Mouse (Mus musculus) lung, embryonic 14.5 days (tissue): ENCODE data around the gene Pla2g12a. TPM values are rescaled to one million over a fixed set of nuclear protein-coding genes. Genes with fewer than 3 reads are reported as not detected.

Experiments used
- ATAC-seq: fragments of 200-750 bp; cut with Nextera tagmentation; 2 replicates; pipeline ENCODE4 v1.8.0; 2017; ENCODE audit warnings: mild to moderate bottlenecking, moderate TSS enrichment, moderate library complexity; ENCODE audit not compliant: insufficient read depth
- DNase-seq: peaks from one replicate; pipeline ENCODE4 v3.0.0-alpha.2; 2015
- H3K27ac ChIP-seq: fragments of 300-500 bp; sonication (generic); 2 replicates; pipeline ENCODE4 v1.5.1; 2014; ENCODE audit warnings: low read depth, mild to moderate bottlenecking, moderate library complexity
- H3K27me3 ChIP-seq: fragments of 300-500 bp; sonication (generic); 2 replicates; pipeline ENCODE4 v1.6.1; 2014; ENCODE audit warnings: low read length, control low read depth; ENCODE audit not compliant: insufficient read depth
- H3K36me3 ChIP-seq: fragments of 300-500 bp; sonication (generic); 2 replicates; pipeline ENCODE4 v1.6.1; 2014; ENCODE audit warnings: control low read depth; ENCODE audit not compliant: insufficient read depth
- H3K4me1 ChIP-seq: fragments of 300-500 bp; sonication (generic); 2 replicates; pipeline ENCODE4 v1.6.1; 2014; ENCODE audit warnings: antibody characterized with exemption, control low read depth; ENCODE audit not compliant: insufficient read depth
- H3K4me2 ChIP-seq: fragments of 300-500 bp; sonication (generic); 2 replicates; pipeline ENCODE4 v1.6.1; 2014; ENCODE audit warnings: mild to moderate bottlenecking
- H3K4me3 ChIP-seq: fragments of 300-500 bp; sonication (generic); 2 replicates; pipeline ENCODE4 v1.5.1; 2014; ENCODE audit warnings: low read depth, low read length
- H3K9ac ChIP-seq: fragments of 300-500 bp; sonication (generic); 2 replicates; pipeline ENCODE4 v1.6.1; 2014
- H3K9me3 ChIP-seq: fragments of 300-500 bp; sonication (generic); 2 replicates; pipeline ENCODE4 v1.6.1; 2016; ENCODE audit warnings: low read depth, low read length, control low read depth
- CTCF ChIP-seq: IDR thresholded peaks from 2 replicates; pipeline ENCODE4 v1.5.1; 2016; ENCODE audit warnings: antibody characterized with exemption, low read depth
- WGBS: fragments of 180-500 bp; shearing (Covaris S2); extraction: QIAGEN DNeasy Blood & Tissue Kit; methylation state at CpG from one replicate; pipeline ENCODE4 v1.1.7; 2014; 5-methylcytosine and 5-hydroxymethylcytosine counted together
- polyA plus RNA-seq: library from polyadenylated mRNA; unstranded; fragments of >200 nt; fragmentation: Nextera tagmentation; extraction: Ambion mirVana; gene quantifications from 2 replicates; pipeline ENCODE4 v1.2.1, GENCODE M21; 2014

Pla2g12a gene
- polyA plus RNA-seq, 1 experiment from 2014 or later: 36.4 TPM

- no peak for TF ChIP-seq CTCF
- Histone ChIP-seq H3K4me2 (no peak overlapping the region), H3K4me1 (no peaks in the 10 kb centered on the region), H3K27me3 (no peaks in the 10 kb centered on the region), H3K9ac (no peak overlapping the region), H3K4me3 (no peak overlapping the region), H3K27ac (no peak overlapping the region), H3K36me3 (no peaks in the 10 kb centered on the region), H3K9me3 (no peaks in the 10 kb centered on the region)
- ATAC-seq: no peak
- DNase-seq: no peak
- 69% methylated on average over 2 of the region's 2 CpGs for WGBS
These were observed 32.5 kb upstream of the Pla2g12a start for GRCm38 (mm10) chr3:129845868-129846267.

DNA sequence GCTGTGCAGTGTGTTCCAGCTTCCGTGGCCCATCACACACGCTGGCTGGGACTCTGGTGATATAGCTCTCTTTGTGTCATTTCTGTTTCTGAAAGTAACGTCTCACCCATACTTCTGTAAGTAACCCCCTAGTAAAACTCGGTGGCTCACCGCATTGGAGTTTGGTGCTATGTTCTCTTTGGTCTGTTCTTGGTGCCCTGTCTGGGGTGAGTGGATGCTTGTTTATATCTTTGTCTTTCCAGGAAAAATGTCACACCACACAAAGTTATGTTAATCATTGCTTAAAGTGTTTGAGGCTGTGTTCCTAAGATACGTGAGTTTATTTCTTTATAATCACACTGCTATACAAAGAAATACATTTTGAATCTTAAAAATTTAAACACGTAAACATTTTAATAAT is 31.6 kb upstream of the Pla2g12a start:
- 78% methylated on average over 7 of the region's 7 CpGs for WGBS
- no peak overlapping the region for H3K4me2 ChIP-seq
- DNase-seq (no peak), ATAC-seq (no peak)
- no peak overlapping the region for H3K27ac ChIP-seq
- no peak overlapping the region for H3K4me3 ChIP-seq
- no peak for TF ChIP-seq CTCF
- H3K9me3 ChIP-seq: no peaks in the 10 kb centered on the region
- H3K4me1 ChIP-seq: no peaks in the 10 kb centered on the region
- no peaks in the 10 kb centered on the region for H3K27me3 ChIP-seq
- no peak overlapping the region for H3K9ac ChIP-seq
- no peaks in the 10 kb centered on the region for H3K36me3 ChIP-seq

DNA sequence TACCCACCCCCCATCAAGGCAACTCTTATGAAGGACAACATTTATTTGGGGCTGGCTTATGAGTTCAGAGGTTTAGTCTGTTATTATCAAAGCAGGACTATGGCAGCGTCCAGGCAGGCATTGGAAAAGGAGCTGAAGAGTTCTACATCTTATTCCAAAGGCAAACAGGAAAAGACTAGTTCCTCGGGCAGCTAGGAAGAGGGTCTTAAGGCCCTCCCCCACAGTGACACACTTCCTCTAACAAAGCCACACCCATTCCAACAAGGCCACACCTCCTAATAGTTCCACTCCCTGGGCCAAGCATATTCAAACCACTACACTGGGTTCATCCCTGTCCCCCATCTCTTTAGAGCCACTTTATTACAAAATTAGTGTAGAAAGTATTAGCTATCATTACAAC is 15.8 kb upstream of the Pla2g12a start:
- Histone ChIP-seq H3K4me3 (no peak overlapping the region), H3K36me3 (no peaks in the 10 kb centered on the region), H3K27ac (no peak overlapping the region), H3K9ac (no peak overlapping the region), H3K9me3 (no peaks in the 10 kb centered on the region), H3K27me3 (no peaks in the 10 kb centered on the region), H3K4me1 (no peaks in the 10 kb centered on the region), H3K4me2 (no peak overlapping the region)
- no peak for ATAC-seq
- 69% methylated on average over 2 of the region's 2 CpGs for WGBS
- no peak for TF ChIP-seq CTCF
- no peak for DNase-seq

GRCm38 (mm10) chr3:129863698-129864097 is 14.7 kb upstream of the Pla2g12a start:
- WGBS: 40% methylated on average over 14 of the region's 14 CpGs
- Histone ChIP-seq H3K4me1 (no peaks in the 10 kb centered on the region), H3K36me3 (no peaks in the 10 kb centered on the region), H3K4me3 (no peak overlapping the region), H3K27ac (no peak overlapping the region), H3K9me3 (no peaks in the 10 kb centered on the region), H3K27me3 (no peaks in the 10 kb centered on the region), H3K4me2 (no peak overlapping the region), H3K9ac (no peak overlapping the region)
- DNase-seq: peak; percentile 44
- TF ChIP-seq CTCF: peak; percentile 69
- no peak for ATAC-seq

- no peak for DNase-seq
These were observed 1.1 kb upstream of the Pla2g12a start for GRCm38 (mm10) chr3:129877327-129877726.

DNA sequence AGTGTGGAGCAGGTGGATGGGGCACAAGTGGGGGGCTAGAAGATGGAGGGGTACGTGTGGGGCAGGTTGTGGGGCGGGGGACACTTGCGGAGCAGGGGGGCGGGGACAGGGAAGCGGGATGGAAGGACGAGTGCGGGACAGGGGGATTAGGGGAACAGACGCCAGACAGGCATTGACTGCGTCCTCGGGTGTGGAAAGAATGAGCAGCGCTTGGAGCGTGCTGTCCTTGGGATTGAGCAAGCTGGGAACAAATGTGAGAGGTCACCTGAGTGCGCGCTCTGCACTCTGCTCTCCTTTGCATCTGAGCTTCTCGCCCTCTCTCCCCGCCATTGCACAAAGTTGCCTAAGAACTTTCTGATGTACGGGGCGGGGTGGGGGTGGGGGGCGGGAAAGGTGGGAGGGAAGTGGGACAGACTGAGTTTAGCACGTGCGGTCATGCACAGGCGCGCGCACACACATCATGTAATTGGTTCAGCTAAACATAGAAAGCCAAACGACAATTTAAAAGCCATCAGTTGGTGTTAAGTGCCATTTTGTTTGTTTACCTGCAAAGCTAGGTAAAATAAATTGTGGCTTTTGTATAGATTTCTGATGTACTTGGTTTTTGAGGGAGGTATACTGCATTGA is 838 bp downstream of the Pla2g12a start:
- no peaks in the 10 kb centered on the region for H3K9me3 ChIP-seq
- under 1% methylated on average over 25 of the region's 25 CpGs for WGBS
- peak; percentile 66 for ATAC-seq
- no peak for TF ChIP-seq CTCF
- peak overlapping the region; percentile 87 for H3K4me2 ChIP-seq
- no peaks in the 10 kb centered on the region for H3K27me3 ChIP-seq
- no peaks in the 10 kb centered on the region for H3K4me1 ChIP-seq
- DNase-seq: peak; percentile 66
- peak overlapping the region; percentile 65 for H3K9ac ChIP-seq
- H3K4me3 ChIP-seq: peak overlapping the region; percentile 64
- peak overlapping the region; percentile 60; the same call in 1 of the 2 replicates for H3K27ac ChIP-seq
- no peaks in the 10 kb centered on the region for H3K36me3 ChIP-seq

More at GRCm38 (mm10) chr3:129877327-129877726, 1.1 kb upstream of the Pla2g12a start:
- 88% methylated on average over 10 of the region's 10 CpGs for WGBS
- no peak for ATAC-seq
- Histone ChIP-seq H3K27ac (no peak overlapping the region), H3K9ac (no peak overlapping the region), H3K36me3 (no peaks in the 10 kb centered on the region), H3K4me3 (no peak overlapping the region), H3K4me1 (no peaks in the 10 kb centered on the region), H3K4me2 (no peak overlapping the region), H3K27me3 (no peaks in the 10 kb centered on the region), H3K9me3 (no peaks in the 10 kb centered on the region)
- no peak for TF ChIP-seq CTCF

GRCm38 (mm10) chr3:129879913-129880312 is 1.5 kb downstream of the Pla2g12a start:
- no peak for TF ChIP-seq CTCF
- WGBS: 54% methylated on average over 2 of the region's 2 CpGs
- DNase-seq (no peak), ATAC-seq (no peak)
- Histone ChIP-seq H3K9ac (no peak overlapping the region), H3K27me3 (no peaks in the 10 kb centered on the region), H3K4me1 (no peaks in the 10 kb centered on the region), H3K36me3 (no peaks in the 10 kb centered on the region), H3K4me3 (no peak overlapping the region), H3K27ac (no peak overlapping the region), H3K9me3 (no peaks in the 10 kb centered on the region), H3K4me2 (peak overlapping the region; percentile 87)
